Mouse (Mus musculus) olfactory bulb, adult 2 months (tissue): ENCODE data around the gene Grm8. TPM values are rescaled to one million over a fixed set of nuclear protein-coding genes. Genes with fewer than 3 reads are reported as not detected.

Source experiments
- H3K27ac ChIP-seq: fragments of 200-500 bp; 2 replicates; pipeline ENCODE4 v1.5.1; 2012; ENCODE audit warnings: low read depth, low read length; ENCODE audit not compliant: insufficient read depth
- H3K4me1 ChIP-seq: fragments of 200-500 bp; 2 replicates; pipeline ENCODE4 v1.6.1; 2012; ENCODE audit warnings: low read length; ENCODE audit not compliant: control insufficient read depth, insufficient read depth
- H3K4me3 ChIP-seq: fragments of 200-500 bp; 2 replicates; pipeline ENCODE4 v1.5.1; 2012; ENCODE audit warnings: mild to moderate bottlenecking, low read depth, low read length, moderate library complexity; ENCODE audit not compliant: insufficient read depth
- CTCF ChIP-seq: fragments of 200-500 bp; IDR thresholded peaks from 2 replicates; pipeline ENCODE4 v1.5.1; 2012; ENCODE audit warnings: low read depth, mild to moderate bottlenecking, low read length, moderate library complexity; ENCODE audit not compliant: insufficient read depth
- POLR2A ChIP-seq: fragments of 200-500 bp; IDR thresholded peaks from 2 replicates; pipeline ENCODE4 v1.6.1; 2012; ENCODE audit warnings: mild to moderate bottlenecking, low read depth, low read length, moderate library complexity; ENCODE audit not compliant: insufficient read depth
- WGBS: fragments of 180-500 bp; shearing (Covaris S2); methylation state at CpG from one replicate; pipeline ENCODE4 v1.1.7; 2018; 5-methylcytosine and 5-hydroxymethylcytosine counted together
- polyA plus RNA-seq: library from polyadenylated mRNA; stranded (reverse); fragments of >200 nt; gene quantifications from 2 replicates; pipeline ENCODE4 v1.2.4, GENCODE M21; 2012; ENCODE audit warnings: low replicate concordance; ENCODE audit not compliant: missing spikeins, insufficient read depth, insufficient read length

The Grm8 gene
- polyA plus RNA-seq, 1 experiment = not detected

- Histone ChIP-seq H3K4me1 (no peaks in the 10 kb centered on the region), H3K4me3 (no peak overlapping the region), H3K27ac (no peak overlapping the region)
- TF ChIP-seq POLR2A = no peak
- no peak for TF ChIP-seq CTCF
- 44% methylated on average over 2 of the region's 2 CpGs for WGBS
Measured at GRCm38 (mm10) chr6:27305351-27305750, 829.6 kb downstream of the Grm8 start.

GRCm38 (mm10) chr6:27264972-27265371 lies 870.0 kb downstream of the Grm8 start:
- TF ChIP-seq CTCF = no peak
- TF ChIP-seq POLR2A = no peak
- no peak overlapping the region for H3K4me3 ChIP-seq
- no peak overlapping the region for H3K27ac ChIP-seq
- H3K4me1 ChIP-seq = no peaks in the 10 kb centered on the region

GRCm38 (mm10) chr6:27262611-27263010 lies 872.4 kb downstream of the Grm8 start:
- Histone ChIP-seq H3K27ac (no peak overlapping the region), H3K4me3 (no peak overlapping the region), H3K4me1 (no peaks in the 10 kb centered on the region)
- no peak for TF ChIP-seq CTCF
- TF ChIP-seq POLR2A = no peak

DNA sequence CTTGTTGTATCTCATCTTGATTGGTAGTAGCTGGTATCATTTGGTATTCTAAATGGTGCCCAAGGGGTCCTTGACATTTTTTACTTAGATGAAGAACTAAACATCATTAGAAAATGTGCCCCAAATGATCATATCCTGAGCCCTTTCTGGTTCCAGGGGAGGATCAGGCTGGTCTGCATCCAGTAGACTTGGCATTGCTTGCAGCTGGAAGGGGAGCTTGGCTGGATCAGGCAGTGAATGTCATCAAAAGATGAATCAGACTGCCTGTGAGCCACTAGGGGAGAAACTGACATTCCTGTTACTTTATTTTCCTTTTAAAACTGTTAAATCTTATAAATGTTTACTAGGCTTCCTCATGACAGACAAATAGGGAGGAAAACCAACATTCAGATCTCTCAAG lies 894.6 kb downstream of the Grm8 start:
- Histone ChIP-seq H3K4me1 (no peaks in the 10 kb centered on the region), H3K27ac (no peak overlapping the region), H3K4me3 (no peak overlapping the region)
- TF ChIP-seq POLR2A (no peak), CTCF (no peak)

GRCm38 (mm10) chr6:27239968-27240367 lies 895.0 kb downstream of the Grm8 start:
- H3K27ac ChIP-seq = no peak overlapping the region
- no peak overlapping the region for H3K4me3 ChIP-seq
- H3K4me1 ChIP-seq = no peaks in the 10 kb centered on the region
- TF ChIP-seq POLR2A = no peak
- no peak for TF ChIP-seq CTCF
- 40% methylated on average over 2 of the region's 2 CpGs for WGBS
